Mouse (Mus musculus): ENCODE results near the gene Enthd1. TPM values are rescaled to one million over a fixed set of nuclear protein-coding genes. Genes with fewer than 3 reads are reported as not detected.
"Not testable (repeated sequence)": the region's sequence is repeated elsewhere in the genome, so short reads cannot be mapped to it uniquely, and the experiment has no call there.

Gene Enthd1
- total RNA-seq (2017), result not detected in 2 replicates

DNA sequence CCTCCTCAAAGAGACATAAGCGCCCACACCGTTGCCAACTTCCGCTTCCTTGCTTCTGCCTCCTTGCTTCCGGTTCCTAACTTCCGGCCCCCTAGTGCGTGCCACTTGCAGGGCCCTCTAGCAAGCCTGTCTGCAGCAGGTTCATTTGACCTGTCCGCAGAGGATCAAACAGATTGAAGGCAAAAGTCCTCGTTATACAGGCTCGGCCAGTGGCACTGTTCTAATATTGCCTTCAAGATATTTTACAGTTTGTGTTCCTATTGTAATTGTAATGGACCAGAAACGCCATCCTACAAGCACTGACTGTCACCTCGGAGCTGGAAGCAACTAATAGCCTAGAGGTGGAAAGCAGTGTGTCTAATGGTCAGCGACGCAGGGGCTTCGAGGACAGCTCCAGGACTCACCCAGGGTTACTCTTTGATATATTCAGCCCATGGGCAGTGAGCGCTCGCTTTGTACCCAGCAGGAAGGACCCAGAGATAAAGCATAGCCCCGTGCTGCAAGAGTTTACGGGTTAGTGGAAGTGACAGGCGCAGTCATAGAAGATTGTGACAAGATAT is at the start of gene Enthd1:
TSS of gene Enthd1 (minus strand) at position 51 of the 560 bp plus-strand sequence.
- no peak for ATAC-seq (replicated peaks in 1 of 2; ENCODE audit: insufficient read depth in 1 of 2, low FRiP score in 2 of 2, low TSS enrichment in 1 of 2, low read depth in 1 of 2, poor library complexity in 2 of 2, severe bottlenecking in 2 of 2)

DNA sequence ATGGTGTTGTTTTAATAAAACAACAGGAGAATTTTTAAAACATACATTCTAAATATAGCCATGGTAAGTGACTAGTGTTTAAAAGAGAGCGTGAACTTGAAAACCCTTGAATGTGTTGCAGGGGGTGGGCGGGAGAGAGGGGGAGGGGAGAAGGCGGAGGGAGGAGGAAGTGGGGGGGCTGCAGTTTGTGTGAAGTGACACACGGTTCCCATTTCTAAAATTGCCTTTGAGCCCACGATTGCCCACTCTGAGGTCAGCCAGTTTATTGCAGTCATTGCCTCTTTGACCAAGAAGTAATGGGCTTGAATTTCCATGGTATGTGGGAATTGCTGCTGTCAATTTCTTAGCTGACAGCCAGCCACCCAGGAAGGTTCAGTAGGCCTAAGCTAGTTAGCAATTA is 48.9 kb upstream of the Enthd1 start:
- no peak for ATAC-seq (replicated peaks in 1 of 2; ENCODE audit: insufficient read depth in 1 of 2, low FRiP score in 2 of 2, low TSS enrichment in 1 of 2, low read depth in 1 of 2, poor library complexity in 2 of 2, severe bottlenecking in 2 of 2)

DNA sequence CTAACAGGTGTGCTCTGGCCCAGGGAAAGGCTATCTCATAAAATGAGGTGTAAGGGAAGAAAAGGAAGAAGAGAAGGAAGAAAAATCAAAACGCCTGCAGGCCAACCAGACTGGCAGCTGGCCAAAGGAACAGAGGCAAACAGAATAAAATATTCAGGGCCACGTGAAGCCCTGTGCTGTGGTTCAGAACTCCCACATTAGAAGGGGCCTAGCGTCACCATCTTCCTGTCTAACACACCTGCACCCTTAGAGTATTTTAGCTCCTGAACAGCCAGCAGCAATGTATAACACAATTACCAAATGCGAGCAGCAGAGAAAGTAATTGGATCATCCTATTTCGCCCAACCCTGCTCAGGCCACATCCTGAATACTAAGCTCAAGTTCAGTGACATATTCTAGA is 46.5 kb upstream of the Enthd1 start:
- ATAC-seq (replicated peaks in 1 of 2; ENCODE audit: insufficient read depth in 1 of 2, low FRiP score in 2 of 2, low TSS enrichment in 1 of 2, low read depth in 1 of 2, poor library complexity in 2 of 2, severe bottlenecking in 2 of 2), result no peak

DNA sequence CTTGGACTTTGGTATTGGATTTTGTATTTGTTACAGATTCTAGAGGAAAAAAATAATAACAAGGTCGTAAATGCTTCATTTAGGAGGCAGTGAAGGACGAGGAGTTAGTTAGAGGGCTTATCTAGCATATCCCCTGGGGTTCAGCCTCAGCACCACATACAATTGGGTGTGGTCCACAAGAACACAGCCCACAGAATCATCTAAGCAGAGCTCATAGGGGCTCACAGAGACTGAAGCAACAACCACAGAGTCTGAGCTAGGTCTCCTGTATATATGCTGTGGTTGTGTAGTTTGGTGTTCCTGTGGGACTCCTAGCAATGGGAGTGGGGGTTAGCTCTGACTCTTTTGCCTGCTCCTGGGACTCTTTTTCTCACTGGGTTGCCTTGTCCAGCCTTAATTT is 45.4 kb upstream of the Enthd1 start:
- no peak for ATAC-seq (replicated peaks in 1 of 2; ENCODE audit: insufficient read depth in 1 of 2, low FRiP score in 2 of 2, low TSS enrichment in 1 of 2, low read depth in 1 of 2, poor library complexity in 2 of 2, severe bottlenecking in 2 of 2)

DNA sequence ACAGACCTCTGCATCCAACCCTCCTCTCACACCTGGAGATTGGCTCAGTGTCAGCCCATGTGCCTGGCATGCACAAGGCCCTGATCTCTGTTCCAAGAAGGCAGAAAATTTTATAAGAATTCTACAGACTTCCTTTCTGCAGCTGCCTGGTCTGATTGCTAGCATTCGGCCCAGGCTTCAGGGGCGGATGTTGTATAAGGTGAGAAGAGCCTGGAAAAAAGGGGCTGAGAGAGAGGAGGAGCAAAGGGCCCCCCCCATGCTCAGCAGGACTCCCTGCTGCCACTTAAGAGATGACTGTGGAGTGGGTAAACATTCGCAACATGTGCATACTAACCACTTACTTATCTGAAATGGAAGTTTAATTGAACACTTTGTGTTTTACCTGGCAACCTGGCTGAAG is 43.0 kb upstream of the Enthd1 start:
- no peak for ATAC-seq (replicated peaks in 1 of 2; ENCODE audit: insufficient read depth in 1 of 2, low FRiP score in 2 of 2, low TSS enrichment in 1 of 2, low read depth in 1 of 2, poor library complexity in 2 of 2, severe bottlenecking in 2 of 2)

DNA sequence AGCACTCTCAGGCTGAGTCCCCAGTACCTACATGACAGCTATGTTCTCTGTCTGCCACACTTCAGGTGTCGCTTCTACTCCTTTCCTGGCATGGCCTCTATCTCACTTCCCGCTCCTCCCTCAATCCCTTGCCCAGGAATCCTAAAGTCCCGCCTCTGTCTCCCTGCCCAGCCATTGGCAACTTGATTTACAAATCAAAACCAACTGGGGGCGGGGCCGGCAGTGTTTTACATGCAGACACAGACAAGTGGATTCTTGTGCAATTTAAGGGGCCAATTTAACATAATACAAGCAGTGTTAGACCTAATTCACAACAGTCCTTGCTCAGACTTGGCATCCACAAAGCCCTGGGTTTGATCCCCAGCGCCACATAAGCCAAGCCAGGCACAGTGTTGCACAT is 39.1 kb upstream of the Enthd1 start:
- ATAC-seq (replicated peaks in 1 of 2; ENCODE audit: insufficient read depth in 1 of 2, low FRiP score in 2 of 2, low TSS enrichment in 1 of 2, low read depth in 1 of 2, poor library complexity in 2 of 2, severe bottlenecking in 2 of 2), result no peak

DNA sequence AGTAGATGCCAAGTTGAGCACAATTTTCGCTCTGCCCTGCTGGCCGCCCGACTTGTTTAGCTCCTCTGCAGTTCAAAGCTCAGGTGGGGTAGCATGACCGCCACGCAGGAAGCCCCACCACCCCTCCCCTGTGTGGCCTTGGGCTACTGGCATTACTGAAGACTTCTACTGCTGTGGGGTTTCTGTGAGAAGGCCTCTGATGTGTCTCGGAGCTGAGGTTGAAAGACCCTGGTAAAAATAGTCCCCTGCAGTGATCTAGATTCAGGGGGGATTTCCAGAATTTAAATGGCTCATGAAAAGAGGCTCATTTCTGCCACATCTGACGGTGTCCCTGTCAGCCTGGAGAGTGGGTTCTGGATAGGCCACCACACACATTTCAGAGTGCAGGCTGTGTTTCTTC is 37.5 kb upstream of the Enthd1 start:
- no peak for ATAC-seq (replicated peaks in 1 of 2; ENCODE audit: insufficient read depth in 1 of 2, low FRiP score in 2 of 2, low TSS enrichment in 1 of 2, low read depth in 1 of 2, poor library complexity in 2 of 2, severe bottlenecking in 2 of 2)

DNA sequence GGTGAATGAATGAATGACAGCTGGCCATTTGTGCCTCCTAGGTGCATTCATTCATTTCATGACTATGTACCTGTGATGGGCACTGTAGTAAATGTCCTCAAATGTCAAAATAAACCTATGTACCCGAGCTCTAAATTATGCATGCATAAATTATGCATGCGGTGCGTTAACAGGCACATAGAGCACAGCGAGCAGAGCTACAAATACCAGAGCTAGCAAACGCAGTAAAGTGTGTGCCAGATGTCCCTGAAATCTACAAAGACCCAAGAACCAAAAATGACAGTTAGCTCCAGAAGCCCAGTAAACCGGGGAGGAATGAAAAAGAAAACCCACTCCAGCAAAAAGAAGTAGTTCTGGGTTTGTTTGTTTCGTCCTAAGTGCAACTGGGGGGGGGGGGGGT is 36.5 kb upstream of the Enthd1 start:
- no peak for ATAC-seq (replicated peaks in 1 of 2; ENCODE audit: insufficient read depth in 1 of 2, low FRiP score in 2 of 2, low TSS enrichment in 1 of 2, low read depth in 1 of 2, poor library complexity in 2 of 2, severe bottlenecking in 2 of 2)

DNA sequence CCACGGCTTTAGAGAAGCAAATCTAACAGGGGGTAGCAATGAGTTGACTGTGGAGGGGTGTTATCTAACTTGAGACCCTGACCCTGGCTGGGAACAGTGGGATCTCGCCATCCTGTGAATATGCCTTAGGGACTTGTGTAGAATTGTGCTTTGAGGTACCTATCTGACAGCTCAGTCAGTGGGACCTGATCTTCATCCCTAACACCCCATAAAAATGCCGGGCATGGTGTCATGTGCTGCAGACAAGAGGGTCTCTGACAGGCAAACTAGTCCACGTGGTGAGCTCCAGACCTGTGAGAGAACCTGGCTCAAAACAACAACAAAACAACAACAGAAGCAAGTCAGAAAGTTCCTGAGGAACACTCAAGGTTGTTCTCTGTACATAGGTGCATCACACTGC is 34.9 kb upstream of the Enthd1 start:
- ATAC-seq (replicated peaks in 1 of 2; ENCODE audit: insufficient read depth in 1 of 2, low FRiP score in 2 of 2, low TSS enrichment in 1 of 2, low read depth in 1 of 2, poor library complexity in 2 of 2, severe bottlenecking in 2 of 2), result no peak

DNA sequence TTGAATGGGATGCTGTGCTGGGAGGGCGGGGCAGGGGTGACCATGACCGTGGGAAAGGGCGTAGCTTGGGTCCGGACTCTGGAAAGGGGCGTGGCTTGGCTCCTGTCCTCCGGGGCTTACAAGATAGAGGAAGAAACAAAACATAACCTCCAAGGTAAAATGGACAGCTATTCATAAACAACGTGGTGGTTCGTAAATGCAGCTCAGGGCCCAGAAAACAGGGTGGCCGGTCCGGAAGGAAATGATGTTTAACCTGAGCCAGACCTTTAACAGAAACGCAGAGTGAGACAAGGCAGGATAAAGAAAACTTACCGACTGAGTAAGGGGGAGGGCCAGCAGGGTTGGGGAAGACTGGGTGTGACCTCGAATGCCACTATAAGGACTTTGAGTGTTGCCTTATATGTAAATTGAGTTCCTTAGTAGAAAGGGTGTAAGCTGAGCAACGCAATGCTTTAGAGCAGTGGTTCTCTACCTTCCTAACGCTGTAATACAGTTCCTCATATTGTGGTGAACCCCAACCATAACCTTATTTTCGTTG is 34.3 kb upstream of the Enthd1 start:
- ATAC-seq (replicated peaks in 1 of 2; ENCODE audit: insufficient read depth in 1 of 2, low FRiP score in 2 of 2, low TSS enrichment in 1 of 2, low read depth in 1 of 2, poor library complexity in 2 of 2, severe bottlenecking in 2 of 2), result peak; percentile 58 to 74; a peak in 3 of 4 replicates

DNA sequence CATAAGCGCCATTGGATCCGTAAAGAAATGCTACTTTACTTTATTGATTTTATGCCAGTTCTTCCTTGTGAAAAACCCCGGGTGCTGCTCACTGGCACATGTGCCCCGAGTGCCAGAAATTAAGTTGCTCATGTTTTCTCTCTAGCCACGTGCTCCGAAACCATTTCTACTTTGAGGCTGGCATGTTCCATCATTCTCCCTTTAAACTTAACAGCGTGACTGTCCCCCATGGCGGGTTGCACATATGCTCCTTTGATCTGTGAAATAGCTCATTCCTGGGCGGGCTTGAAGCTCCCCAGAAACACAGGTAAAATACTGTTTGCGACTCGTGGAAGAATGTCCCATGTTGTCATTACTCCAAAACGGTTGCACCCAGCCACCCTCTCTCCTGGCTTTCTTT is 33.8 kb upstream of the Enthd1 start:
- no peak for ATAC-seq (replicated peaks in 1 of 2; ENCODE audit: insufficient read depth in 1 of 2, low FRiP score in 2 of 2, low TSS enrichment in 1 of 2, low read depth in 1 of 2, poor library complexity in 2 of 2, severe bottlenecking in 2 of 2)

DNA sequence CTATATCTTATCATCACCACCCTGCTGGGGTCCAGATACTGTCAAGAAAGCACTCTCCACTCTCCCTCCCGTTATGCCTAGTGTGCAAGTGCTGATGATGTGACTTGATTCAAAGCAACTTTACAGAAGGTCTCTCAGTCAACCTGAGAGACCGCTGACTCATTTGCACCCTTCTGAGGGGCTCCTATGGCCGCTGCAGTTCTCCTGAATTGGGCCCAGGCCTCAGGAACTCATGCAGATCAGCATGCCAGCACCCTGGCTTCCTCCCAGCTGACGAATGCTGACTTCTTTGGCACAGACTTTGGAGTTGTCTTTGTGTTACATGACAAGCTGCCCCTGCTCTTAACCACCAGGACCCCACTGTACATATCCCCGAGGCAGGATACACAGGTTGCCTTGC is 28.9 kb upstream of the Enthd1 start:
- no peak for ATAC-seq (replicated peaks in 1 of 2; ENCODE audit: insufficient read depth in 1 of 2, low FRiP score in 2 of 2, low TSS enrichment in 1 of 2, low read depth in 1 of 2, poor library complexity in 2 of 2, severe bottlenecking in 2 of 2)

DNA sequence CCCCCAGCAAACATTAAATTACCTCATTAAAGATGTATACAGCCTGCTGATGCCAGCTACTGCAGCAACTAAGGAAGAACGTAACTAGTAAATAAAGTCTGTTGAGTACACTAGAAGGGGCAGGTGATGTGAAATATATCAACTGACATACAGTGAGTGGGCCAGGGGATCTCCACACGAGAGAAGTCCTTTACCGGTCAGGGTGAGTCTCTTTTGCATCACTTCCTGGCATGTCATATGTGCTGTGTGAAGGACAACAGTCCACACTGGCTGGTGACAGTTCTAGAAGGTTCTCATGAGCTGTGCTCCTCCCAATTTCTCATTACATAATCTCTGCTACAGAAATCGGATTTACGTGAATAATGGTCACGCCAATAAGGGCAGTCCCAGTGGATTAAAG is 27.8 kb upstream of the Enthd1 start:
- ATAC-seq (replicated peaks in 1 of 2; ENCODE audit: insufficient read depth in 1 of 2, low FRiP score in 2 of 2, low TSS enrichment in 1 of 2, low read depth in 1 of 2, poor library complexity in 2 of 2, severe bottlenecking in 2 of 2), result no peak

DNA sequence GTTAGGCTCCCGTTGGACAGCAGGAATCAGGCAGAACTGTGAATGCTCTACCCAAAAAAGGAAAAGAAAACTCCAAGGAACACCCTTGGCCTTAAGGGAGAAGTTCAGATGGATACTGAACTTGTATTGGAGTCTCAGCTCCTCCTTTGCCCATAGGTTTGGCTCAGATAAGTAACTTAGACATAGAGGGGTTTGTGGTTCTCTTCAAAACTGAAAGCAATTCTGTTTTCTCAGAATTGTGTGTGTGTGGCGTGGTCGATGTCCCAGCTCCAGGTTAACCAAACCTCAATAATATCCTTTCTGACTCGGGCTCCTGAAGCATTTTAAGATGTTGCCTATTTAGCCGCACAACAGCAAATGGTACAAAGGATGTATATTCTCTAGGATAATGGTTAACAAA is 25.7 kb upstream of the Enthd1 start:
- no peak; a peak in 1 of 4 replicates for ATAC-seq (replicated peaks in 1 of 2; ENCODE audit: insufficient read depth in 1 of 2, low FRiP score in 2 of 2, low TSS enrichment in 1 of 2, low read depth in 1 of 2, poor library complexity in 2 of 2, severe bottlenecking in 2 of 2)

DNA sequence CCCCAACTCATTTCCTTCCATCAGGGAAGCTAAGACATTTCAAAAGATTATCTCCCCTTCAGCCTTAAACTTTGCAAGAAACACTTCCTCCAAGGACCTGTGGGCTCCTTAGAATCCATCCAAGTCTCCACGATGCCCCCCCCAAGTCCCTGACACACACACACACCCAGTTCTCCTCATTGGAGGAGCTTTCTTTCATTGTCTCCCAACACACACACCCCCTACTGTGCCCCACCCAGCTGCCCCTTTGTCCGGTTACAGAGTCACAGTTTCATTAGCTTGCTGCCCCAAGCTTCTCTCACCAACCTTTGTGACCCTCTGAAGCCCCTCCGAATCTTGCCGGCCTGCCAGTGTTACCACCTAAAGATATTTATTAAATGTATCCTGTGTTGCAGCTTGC is 21.3 kb upstream of the Enthd1 start:
- ATAC-seq (replicated peaks in 1 of 2; ENCODE audit: insufficient read depth in 1 of 2, low FRiP score in 2 of 2, low TSS enrichment in 1 of 2, low read depth in 1 of 2, poor library complexity in 2 of 2, severe bottlenecking in 2 of 2), result no peak

DNA sequence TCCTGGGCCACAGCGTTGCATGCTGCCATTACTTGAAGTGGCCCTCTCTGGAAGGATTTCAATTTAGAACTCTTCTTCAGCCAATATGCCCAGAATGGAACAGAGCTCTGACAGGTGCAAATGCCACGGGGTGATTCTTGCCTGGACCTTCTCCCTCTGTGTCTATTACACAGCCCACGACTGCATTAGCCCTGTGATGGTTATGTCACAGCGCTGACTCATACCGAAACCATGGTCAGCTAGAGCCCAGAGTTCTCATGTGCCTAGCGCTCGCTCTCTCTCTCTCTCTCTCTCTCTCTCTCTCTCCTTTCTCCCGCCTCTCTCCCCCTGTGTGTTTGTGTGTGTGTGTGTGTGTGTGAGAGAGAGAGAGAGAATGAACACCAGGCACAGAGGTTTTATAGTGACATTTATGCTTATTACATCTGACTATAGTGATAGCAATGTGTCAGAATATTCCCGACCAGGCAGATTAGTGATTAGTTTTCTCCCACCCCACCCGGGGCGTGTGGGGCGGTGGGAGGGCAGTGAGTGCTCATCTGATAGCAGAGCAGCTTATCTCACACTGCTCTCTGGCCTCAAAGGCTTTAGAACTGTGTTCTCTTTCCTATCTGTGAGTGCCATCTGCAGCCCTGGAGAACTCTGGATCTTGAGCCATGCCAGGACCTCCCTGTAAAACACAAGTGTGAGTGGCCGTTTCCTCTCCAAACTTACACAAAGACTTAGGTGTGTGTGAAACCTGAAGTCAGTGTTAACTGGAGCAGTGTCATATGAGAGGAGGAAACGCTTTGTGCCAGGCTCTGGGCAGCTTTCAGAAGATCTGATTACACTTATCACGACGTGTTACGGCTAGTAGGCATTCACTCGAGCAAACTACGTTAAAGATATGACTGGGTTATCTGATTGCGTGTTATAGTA is 17.9 kb upstream of the Enthd1 start:
- ATAC-seq (replicated peaks in 1 of 2; ENCODE audit: insufficient read depth in 1 of 2, low FRiP score in 2 of 2, low TSS enrichment in 1 of 2, low read depth in 1 of 2, poor library complexity in 2 of 2, severe bottlenecking in 2 of 2), result peak; percentile 83 to 89

DNA sequence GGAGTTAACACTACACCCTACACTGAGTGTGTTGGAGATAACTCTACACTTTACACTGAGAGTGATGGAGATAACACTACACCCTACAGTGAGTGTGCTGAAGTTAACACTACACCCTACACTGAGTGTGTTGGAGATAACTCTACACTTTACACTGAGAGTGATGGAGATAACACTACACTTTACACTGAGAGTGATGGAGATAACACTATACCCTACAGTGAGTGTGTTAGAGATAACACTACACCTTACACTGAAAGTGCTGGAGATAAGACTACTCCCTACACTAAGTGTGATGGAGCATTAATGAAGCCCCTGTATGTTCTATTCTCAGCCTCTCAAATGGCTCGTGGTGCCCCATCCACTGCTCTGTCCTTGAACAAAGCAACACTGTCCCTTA is 15.6 kb upstream of the Enthd1 start:
- not testable (repeated sequence) for ATAC-seq (replicated peaks in 1 of 2; ENCODE audit: insufficient read depth in 1 of 2, low FRiP score in 2 of 2, low TSS enrichment in 1 of 2, low read depth in 1 of 2, poor library complexity in 2 of 2, severe bottlenecking in 2 of 2)

DNA sequence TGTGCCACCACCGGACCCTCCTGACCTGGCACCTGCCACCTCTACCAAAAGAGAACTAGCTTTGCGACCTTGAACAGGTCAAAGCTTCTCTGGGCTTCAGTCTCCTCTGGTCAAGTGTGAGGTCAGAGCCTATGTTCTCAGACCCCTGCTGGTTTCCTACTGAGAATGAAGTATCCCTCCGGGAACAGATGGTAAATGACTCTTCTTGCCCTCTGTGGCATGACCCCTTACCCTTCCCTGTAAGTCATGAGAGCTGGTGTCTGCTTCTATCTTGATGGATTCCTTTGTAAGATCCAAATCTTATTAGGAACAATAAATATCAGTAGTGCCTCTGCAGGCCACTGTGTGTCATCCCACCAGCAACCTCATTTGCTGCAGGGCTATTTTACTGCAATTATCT is 14.2 kb upstream of the Enthd1 start:
- no peak for ATAC-seq (replicated peaks in 1 of 2; ENCODE audit: insufficient read depth in 1 of 2, low FRiP score in 2 of 2, low TSS enrichment in 1 of 2, low read depth in 1 of 2, poor library complexity in 2 of 2, severe bottlenecking in 2 of 2)
